Mouse (Mus musculus): ENCODE measurements around the gene Vat1l.

DNA sequence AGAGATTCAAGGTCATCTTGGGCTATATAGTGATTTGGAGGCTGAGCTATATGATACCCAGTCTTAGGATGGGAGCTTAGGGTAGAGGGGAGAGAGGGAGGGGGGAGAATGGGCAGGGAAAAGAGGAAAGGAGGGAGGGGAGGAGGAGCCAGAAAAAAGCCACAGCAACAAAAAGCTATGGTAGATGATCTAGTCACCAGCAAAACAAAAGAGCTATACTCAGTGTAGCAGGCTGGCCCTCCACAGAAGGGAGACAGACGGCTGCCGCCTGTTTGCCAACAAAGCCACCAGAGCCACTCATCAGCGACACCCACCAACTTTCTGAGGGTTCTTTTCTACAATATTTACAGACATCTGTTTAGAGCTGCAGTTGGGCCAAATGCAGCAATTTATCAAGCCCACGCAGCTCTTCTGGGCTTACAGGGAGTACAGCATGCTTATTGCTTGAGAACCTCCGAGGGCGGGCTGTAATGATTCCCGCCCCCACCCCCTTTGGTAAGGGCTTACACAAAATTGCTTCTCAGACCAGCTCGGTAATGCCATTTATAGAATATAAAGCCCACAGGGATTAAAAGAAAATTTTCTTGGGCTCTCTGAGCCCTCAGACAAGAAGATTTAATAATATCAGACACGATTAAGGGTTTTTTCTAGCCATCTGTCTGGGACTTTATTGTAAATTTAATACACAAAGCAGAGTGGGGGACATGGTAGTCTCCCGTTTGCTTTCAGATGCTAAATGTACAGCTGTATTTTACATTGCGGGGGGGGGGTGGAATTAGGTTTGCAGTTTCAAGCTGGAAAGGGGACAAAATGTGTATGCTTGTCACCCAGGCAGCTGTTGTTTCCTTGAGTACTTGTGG, 89.7 kb downstream of the Vat1l start:
- TF ChIP-seq CTCF (IDR thresholded peaks at IDR 0.05; ENCODE audit: control insufficient read depth, insufficient read depth, insufficient read length) (no peak), CEBPB (IDR thresholded peaks at IDR 0.05; ENCODE audit: low read depth) (no peak), MYOD1 (IDR thresholded peaks at IDR 0.05; ENCODE audit: control insufficient read depth, insufficient read length, low read depth) (no peak), MAX (IDR thresholded peaks at IDR 0.05) (no peak), USF1 (IDR thresholded peaks at IDR 0.05; ENCODE audit: low read depth) (no peak)
